Mouse (Mus musculus): Measurements from ENCODE around the gene Rnf130.

The Rnf130 gene

DNA sequence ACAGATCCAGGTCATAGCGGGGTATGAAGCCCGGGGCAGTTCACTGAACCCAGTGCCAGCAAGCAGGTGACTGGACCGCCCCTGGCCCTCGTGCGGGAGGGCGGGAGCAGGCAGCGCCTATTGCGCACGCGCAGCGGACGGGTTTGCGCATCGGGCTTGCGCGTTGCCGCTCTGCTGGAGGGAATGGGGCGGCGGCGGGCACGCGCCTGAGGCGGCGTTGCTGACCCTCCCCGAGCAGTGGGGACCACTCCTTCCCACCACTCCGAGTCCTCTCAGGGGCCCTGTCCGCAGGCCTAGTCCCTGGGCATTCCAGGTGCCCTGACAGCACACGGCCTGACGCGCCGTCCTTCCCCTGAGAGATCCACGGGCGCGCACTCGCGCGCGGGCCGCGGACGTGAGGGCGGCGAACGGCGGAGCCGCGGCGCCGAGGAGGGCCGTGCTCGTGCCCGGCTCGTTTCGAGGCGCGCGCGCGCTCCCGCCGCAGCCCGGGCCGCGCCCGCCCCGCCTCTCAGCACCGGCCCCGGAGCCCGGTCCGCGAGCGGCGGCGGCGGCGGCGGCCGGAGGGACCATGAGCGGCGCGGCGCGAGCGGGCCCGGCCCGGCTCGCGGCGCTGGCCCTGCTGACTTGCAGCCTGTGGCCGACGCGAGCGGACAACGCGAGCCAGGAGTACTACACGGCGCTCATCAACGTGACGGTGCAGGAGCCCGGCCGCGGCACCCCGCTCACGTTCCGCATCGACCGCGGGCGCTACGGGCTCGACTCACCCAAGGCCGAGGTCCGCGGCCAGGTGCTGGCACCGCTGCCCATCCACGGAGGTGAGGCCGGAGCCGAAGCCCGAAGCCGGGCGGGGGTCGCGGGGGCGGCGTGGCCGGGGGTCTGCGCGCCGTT is at the start of gene Rnf130:
Rnf130 (plus strand) TSS at position 514 of the 888 bp plus-strand sequence.
- DNase-seq (ENCODE audit: low read depth, low spot score), result peak; percentile 92

DNA sequence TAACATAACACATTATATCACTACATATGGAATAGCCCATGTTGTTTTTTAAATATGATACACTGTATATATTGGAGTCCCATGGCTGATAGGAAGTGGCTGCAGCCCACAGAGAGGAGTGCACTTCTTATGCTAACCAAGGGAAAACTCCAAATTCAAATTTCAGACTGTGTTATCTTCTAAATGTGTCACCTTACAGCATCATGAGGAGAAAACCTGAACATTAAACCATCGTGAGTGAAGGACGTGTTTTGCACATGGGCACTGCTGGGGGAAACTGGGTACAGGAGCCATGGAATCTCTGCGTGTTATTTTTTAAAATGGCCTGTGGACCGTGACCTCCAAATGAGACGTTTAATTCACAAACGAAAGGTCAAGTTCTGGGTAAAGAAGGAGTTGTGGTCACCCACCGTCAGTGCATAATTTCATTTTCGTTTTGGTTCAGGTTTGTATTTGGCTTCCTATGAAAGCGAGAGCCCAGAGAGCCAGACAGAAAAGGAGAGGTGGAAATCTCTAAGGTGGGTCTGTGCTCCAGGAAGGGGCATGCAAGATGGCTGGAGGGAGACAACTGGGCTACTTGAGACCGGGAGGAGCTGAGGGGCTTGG is 47.1 kb upstream of the Rnf130 start:
- DNase-seq (ENCODE audit: low read depth, low spot score), result peak; percentile 27

DNA sequence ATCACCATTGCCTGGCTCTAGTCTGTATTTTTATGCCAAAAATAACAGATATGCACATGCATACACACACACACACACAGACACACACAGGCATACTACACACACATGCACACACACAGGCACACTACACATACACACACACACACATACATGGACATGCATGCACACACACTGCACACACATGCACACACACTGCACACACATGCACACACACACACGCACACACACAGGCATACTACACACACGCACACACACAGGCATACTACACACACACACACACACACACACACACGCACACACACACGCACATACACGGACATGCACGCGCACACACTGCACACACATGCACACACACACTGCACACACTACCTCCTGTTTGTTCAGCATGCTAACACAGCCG is 46.2 kb upstream of the Rnf130 start:
- DNase-seq (ENCODE audit: low read depth, low spot score), result no peak

DNA sequence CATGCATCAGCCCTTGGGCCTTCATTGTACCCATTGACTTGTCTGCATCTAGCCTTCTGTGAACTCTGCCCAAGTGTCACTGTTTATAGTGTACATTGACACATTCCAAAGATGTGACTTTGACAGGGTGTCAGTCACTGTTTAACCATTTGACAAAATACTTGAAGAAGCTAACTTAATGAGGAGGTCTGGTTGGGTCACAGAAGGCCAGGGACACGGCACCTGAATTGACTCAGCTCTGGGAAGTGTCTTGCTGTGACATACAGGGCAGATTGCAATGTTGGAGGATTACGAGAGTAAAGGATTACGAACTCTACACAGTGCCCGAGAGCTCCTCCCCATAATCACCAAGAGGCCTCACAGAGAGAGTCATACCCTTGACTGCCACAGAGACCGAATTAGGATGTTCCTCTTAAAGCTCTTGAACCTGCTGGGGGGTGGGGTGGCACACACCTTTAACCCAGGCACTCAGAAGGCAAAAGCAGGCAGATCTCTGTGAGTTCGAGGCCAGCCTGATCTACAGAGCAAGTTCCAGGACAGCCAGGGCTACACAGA is 44.4 kb upstream of the Rnf130 start:
- no peak for DNase-seq (ENCODE audit: low read depth, low spot score)

DNA sequence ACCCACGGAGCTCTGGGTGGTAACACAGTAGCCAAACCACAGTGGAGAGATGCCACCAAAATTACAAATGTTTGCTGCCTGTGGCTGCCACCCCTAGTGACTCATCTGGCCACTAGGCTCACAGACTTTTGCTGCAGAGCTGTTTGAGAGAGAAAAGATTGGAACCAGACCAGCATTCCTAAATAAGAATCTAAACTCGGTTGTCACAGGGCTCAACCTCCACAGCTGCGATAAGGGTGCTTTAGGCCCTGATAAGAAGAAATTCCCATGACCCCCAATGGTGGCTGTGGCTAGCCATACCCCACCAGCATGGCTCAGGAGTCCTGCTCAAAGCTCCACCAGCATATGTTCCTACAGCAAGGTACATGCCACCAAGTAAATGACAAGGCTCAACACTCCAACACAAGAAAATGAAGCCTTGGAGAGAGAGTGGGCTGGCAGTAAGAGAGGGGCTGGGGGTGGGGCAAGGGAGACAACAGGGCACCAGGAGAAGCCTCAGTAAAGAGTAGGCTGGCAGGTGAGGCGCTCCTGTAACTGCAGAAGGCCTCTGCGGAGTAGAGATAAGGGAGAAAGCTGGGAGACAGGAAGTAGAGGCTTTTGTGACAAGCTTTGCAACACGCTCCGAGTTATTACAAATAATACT is 43.7 kb upstream of the Rnf130 start:
- DNase-seq (ENCODE audit: low read depth, low spot score), result no peak

DNA sequence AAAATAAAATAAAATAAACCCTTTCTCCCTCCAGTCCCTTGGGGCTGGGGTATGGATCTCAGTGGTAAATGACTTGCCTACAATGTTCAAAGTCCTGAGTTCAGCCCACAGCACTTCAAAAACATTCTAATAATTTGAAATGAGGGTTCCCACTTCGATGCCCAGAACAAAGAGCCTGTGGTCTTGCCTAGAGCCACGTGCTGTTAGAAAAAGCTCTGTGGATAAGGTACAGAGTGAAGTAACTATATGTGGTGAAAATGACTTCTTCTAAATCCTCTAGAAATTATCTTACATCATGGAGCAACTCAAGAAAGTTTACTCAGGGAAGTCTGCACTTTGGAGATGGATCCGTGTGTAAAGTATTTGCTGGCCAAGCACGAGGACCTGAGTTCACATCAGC is 43.1 kb upstream of the Rnf130 start:
- DNase-seq (ENCODE audit: low read depth, low spot score), result no peak

DNA sequence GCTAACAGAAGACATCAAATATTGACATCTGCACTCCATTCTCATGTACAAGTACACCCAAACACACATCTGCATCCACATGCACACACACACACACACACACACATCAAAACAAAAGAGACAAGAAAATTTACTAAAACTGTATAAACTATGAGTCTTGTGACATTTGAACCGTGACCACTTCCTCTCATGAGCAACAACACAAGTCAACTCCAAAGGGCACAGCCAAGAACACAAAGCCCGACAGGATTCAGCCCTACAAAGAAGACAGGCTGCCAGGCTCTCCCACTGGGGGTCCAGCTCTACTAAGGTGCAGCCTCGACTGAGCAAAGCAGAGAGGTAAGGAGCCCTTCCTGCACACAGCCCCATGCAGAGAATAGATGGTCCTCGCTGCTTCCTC is 42.3 kb upstream of the Rnf130 start:
- DNase-seq (ENCODE audit: low read depth, low spot score), result peak; percentile 65

DNA sequence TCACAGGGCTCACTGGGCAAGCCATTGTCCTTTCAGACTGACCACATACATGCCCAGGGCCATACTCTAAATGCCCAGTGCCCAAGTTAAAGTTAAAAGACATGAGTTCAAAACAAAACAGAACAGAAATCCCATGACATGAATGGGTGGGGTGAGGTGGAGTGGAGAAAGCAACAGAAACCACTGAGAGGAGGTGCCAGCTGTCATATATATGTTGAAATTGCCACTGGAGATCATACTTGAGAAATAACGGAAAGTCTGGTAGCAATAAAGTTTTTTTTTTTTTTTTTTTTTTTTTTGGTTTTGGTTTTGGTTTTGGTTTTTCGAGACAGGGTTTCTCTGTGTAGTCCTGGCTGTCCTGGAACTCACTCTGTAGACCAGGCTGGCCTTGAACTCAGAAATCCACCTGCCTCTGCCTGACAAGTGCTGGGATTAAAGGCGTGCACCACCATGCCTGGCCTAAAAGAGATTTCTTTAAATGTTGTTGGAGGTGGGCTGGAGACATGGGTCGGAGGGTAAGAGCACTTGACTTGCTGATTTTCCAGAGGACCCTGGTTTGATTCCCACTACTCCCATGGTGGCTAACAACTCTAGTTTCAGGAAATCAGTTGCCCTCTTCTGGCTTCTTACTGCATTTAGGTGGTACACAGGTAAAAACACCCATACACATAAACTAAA is 41.1 kb upstream of the Rnf130 start:
- peak; percentile 65 for DNase-seq (ENCODE audit: low read depth, low spot score)

DNA sequence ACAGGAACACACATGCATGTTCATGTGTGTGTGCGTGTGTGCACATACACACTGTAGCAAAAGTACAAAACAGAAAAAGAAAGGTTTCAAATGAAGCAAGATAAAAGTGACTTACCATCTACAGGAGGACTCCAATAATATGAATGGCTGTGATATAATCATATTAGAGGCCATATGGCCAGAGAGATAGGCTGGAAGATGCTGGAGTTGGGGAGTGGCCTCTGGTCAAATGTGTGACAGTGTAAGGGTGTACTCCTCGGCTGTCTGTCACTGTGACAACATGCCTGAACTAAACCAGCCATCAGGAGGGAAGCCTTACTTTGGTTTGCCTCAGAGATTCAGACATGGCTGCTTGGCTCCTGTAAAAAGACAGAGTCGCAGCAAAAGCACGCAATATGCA is 40.1 kb upstream of the Rnf130 start:
- DNase-seq (ENCODE audit: low read depth, low spot score), result no peak

DNA sequence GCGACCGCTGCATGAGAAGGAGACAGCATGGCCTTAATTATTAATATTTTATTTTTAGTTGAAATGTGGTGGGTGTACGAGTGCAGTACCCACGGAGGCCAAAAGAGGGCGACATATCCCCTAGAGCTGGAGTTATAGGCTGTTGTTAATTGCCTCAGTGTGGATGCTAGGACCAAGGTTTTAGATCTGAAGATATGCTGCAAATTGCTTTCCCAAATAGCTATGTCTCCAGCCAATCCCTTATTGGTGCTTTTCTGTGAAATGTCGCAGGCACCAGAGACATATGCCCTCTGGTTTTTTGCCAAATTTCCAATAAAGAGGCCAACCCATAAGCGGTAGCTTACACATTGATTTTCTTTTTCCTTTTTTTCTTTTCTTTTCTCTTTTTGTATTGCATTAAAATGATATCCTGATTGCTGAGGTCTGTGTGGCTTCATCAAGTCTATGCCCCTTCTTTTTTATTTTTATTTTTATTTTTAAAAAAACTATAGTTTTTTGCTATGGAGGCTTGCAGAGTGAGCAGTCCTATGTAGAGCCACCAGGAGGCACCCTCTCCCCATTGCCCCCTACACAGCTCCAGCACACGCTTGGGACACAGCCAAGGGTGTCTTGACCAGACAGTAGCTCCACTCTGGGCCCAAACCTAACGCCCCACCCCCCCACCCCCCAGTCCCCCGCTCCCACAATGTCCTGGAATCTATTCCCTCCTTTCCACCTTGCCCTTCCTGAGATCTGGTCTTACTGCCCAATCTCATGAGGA is 38.7 kb upstream of the Rnf130 start:
- DNase-seq (ENCODE audit: low read depth, low spot score), result peak; percentile 60

DNA sequence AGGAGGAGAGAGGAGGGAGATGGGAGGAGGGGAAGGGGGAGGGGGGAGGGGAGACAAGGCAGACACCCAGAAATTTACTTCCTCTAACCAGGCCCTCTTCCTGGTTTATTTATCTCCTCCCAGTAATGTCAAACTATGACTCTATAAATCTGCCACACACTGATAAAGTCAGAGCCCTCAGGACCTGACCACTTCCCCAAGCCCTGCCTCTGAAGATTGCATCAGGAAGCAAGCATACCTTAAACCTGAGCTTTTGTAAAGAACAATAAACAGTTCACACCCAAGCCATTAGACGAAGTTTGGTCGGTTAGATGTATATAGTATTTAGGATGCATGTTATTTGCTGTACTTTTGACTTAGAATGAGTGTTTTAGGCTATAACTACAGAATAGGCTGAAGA is 30.6 kb upstream of the Rnf130 start:
- DNase-seq (ENCODE audit: low read depth, low spot score), result peak; percentile 36

DNA sequence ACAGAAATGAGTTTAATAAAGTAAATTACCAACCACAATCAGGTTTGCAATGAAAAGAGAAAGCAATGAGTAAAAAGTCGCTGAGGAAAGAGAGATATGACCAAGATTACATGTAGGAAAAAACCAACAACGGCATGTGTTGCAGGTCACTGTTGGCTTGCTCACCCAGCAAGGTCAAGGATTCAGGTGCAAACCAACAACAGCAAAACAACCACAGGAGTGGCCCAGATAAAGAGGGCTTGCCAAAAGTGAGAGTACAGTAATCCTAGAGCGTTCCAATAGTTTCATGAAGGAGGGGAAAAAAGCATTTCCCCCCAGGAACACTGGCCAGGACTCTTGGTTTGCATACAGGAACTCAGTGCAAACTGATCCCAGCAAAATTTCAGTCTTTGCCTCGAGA is 28.7 kb upstream of the Rnf130 start:
- no peak for DNase-seq (ENCODE audit: low read depth, low spot score)

DNA sequence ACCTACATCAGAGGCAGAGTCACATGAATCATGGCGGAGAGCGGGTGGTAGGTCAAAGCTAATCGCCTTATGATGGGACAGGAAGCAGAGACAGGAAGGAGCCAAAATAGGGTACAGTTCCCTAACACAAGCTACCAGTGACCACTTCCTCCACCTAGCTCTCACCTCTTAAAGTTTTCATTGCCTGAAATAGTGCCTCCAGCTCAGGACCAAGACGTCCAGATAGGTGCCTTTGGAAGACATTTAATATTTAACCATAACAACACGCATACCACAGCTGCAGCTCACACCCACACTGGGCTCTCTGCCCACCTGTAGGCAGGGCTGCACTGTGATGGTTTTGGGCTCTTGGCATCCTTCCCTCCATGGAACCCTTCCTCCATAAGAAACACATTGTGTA is 27.8 kb upstream of the Rnf130 start:
- no peak for DNase-seq (ENCODE audit: low read depth, low spot score)

DNA sequence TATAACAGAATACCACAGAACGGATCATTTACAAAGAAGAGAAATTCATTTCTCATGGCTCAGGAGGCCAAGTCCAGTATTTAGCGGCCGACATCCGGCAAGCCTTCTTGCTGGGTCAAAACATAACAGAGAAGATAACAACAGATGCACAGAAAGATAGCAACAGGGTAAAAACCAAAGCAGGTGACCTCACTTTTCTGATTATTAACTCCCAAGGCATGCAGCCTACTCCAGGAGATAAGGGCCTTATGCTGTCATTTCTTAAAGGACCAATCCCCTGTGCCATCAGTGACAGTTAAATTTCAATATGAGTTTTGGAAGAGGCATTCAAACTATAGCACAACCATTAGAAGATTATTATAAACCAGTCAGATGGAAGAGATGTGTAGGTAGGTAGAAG is 22.3 kb upstream of the Rnf130 start:
- DNase-seq (ENCODE audit: low read depth, low spot score), result no peak

DNA sequence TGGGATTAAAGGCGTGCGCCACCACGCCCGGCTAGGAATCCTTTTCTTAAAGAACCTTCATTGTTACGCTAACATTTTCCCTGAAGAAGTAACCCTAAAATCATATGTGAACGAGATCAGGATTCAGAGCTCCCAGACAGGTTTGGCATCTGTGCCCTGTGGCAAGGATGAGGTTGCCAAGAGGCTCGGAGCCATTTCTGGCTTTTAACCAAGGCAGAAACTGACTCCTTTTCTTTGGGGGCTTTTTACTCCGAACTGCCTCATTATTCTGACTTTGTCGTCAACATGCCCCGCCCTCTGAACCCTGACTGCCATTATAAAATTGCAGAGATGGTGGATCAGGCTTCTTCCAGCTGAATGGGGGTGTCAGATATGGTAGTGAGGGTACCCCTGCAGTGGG is 17.4 kb upstream of the Rnf130 start:
- DNase-seq (ENCODE audit: low read depth, low spot score), result no peak

DNA sequence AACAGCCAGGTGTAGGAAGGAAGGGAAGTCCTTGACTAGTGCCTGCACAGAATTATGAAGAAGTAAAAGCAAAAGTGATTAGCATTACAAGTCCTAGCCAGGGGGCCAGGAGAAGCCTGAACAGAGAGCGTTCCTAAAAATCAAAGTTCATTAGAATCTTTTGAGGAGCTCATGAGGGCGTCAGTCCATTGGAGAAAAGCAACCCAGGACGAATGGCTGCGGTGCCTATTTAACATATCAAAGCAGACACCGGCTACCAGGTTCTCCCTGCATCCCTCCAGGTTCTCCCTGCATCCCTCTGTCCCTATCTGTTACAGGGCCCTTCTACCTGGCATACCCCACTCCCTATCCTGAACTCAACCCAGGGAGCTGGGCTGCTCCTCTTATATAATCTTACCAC is 16.9 kb upstream of the Rnf130 start:
- DNase-seq (ENCODE audit: low read depth, low spot score), result no peak

DNA sequence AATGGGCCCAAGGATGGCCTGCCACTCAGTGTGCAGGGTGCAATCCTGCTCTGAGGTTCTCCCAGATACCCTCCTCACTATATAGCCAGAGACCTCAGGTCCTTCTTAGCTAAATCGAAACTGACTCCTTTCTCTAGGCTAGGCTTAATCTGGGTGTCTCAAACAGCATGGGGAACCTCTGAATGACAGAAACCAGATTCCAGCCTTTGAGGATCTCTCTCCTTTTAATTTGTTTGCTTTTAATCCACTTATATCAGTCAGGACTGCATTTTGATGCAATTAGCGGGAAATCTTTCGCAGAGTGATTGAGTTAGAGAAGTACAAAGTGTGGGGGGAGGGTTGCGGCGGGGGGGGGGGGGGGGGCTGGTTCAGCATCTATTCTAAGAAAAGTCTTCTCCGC is 12.1 kb upstream of the Rnf130 start:
- DNase-seq (ENCODE audit: low read depth, low spot score), result no peak

DNA sequence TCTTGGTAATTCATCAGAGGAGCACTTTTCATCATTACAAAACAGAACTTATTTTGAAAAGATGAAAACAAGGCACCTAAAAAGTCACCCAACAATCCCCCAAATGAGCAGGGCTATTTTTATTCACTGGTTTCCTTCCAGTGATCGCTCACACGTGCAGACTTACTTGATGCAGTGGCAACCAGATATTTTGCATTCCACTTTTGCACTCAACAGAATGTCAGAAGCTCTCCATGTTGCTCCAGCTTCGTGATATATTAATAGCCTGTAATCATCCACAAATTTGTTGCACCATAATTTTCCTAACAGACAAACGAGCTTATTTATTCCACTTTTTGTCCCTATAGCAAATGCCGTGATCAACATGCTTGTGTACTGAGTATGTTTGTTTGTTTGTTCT is 8.6 kb upstream of the Rnf130 start:
- DNase-seq (ENCODE audit: low read depth, low spot score), result no peak

DNA sequence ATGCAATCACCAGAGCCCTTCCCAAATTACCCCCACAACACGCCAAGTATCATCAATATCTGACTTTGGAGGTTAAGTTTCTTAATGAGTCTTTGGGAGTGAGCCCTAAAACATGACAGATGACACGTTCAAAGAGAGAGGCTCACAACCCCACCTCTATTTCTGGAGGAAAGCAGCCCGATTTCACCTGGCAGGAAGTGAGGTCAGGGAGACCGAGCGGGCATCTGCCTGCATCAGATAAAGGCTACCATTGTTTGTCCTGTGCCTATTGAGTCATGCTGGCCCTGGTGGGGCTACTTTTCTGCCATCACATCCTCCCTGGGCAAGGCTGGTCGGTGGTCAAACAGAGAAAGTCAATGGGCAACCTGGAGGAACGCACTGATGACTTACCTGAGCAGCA is 7.6 kb upstream of the Rnf130 start:
- no peak for DNase-seq (ENCODE audit: low read depth, low spot score)

DNA sequence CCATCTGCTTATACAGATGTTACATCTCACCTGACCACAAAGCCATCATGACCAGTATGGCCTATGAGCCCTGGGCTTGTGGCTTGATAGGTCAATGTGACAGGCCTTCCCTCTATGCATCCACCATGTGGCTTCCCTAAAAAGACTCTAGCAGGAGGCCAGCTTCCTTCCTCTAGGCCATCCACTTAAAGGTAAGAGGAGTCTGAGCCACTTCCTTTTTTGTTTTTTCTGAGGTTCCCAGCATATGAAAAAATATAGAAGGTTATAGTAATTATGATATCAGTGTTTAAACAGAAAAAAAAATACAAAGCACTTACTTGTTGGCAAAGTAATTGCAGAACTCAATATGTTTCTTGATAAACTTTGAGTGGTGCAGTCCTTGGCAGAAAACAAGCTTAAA is 6.3 kb upstream of the Rnf130 start:
- DNase-seq (ENCODE audit: low read depth, low spot score), result no peak

DNA sequence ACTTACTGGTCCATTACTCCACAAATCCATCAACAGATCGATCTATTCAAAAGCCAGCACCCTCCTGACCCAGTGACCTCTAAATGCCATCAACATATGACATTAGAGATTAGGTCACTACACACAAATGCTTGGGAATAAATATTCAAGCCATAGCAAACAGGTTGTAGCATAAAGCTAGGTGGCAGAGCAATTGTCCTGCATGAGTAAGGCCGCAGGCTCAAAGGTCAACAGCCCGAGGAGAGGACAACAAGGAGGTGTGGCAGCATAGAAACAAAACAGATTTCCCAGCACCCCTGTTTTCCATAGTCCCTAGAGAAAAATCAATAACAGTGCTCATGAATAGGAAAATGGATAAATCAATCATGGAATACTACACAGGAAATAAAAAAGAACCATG is 3.1 kb upstream of the Rnf130 start:
- DNase-seq (ENCODE audit: low read depth, low spot score), result no peak

Data from CD4-positive helper T cell, adult 2 months (primary cell).